Mouse (Mus musculus) heart, adult 2 months (tissue): ENCODE results near the gene Zbtb34.

Experiments
- CTCF ChIP-seq: fragments of 200-600 bp; IDR thresholded peaks from 2 replicates; pipeline ENCODE4 v1.8.1; 2022; ENCODE audit warnings: antibody characterized with exemption, mild to moderate bottlenecking, moderate library complexity
- EP300 ChIP-seq: fragments of 200-500 bp; IDR thresholded peaks from 2 replicates; pipeline ENCODE4 v1.6.1; 2011; ENCODE audit warnings: low read depth, low read length, control low read depth; ENCODE audit not compliant: insufficient read depth

- TF ChIP-seq EP300 (no peak), CTCF (no peak)
Measured at GRCm38 (mm10) chr2:33456242-33456641, 25.1 kb upstream of the Zbtb34 start.
